Mouse (Mus musculus) liver, embryonic 12.5 days (tissue): ENCODE measurements around the gene Rab27a. TPM values are rescaled to one million over a fixed set of nuclear protein-coding genes. Genes with fewer than 3 reads are reported as not detected.
"Not testable (repeated sequence)": the region's sequence is repeated elsewhere in the genome, so short reads cannot be mapped to it uniquely, and the experiment has no call there.

Source experiments
- ATAC-seq: fragments of 200-750 bp; cut with Nextera tagmentation; 2 replicates; pipeline ENCODE4 v1.8.0; 2017; ENCODE audit warnings: moderate number of reproducible peaks, mild to moderate bottlenecking, moderate library complexity
- H3K27ac ChIP-seq: fragments of 300-500 bp; sonication (generic); 2 replicates; pipeline ENCODE4 v1.5.1; 2016; ENCODE audit warnings: mild to moderate bottlenecking
- H3K27me3 ChIP-seq: fragments of 300-500 bp; sonication (generic); replicated peaks from 2 replicates; pipeline ENCODE4 v1.6.1; 2016; ENCODE audit warnings: mild to moderate bottlenecking, moderate library complexity
- H3K36me3 ChIP-seq: fragments of 300-500 bp; sonication (generic); 2 replicates; pipeline ENCODE4 v1.6.1; 2016; ENCODE audit warnings: mild to moderate bottlenecking, moderate library complexity
- H3K4me1 ChIP-seq: fragments of 300-500 bp; sonication (generic); 2 replicates; pipeline ENCODE4 v1.6.1; 2016
- H3K4me2 ChIP-seq: fragments of 300-500 bp; sonication (generic); 2 replicates; pipeline ENCODE4 v1.6.1; 2016; ENCODE audit warnings: mild to moderate bottlenecking, moderate library complexity
- H3K4me3 ChIP-seq: fragments of 300-500 bp; sonication (generic); 2 replicates; pipeline ENCODE4 v1.5.1; 2016; ENCODE audit warnings: mild to moderate bottlenecking, moderate library complexity
- H3K9ac ChIP-seq: fragments of 300-500 bp; sonication (generic); 2 replicates; pipeline ENCODE4 v1.6.1; 2016; ENCODE audit warnings: mild to moderate bottlenecking, moderate library complexity
- H3K9me3 ChIP-seq: fragments of 300-500 bp; sonication (generic); replicated peaks from 2 replicates; pipeline ENCODE4 v1.6.1; 2016; ENCODE audit warnings: mild to moderate bottlenecking, moderate library complexity
- WGBS: fragments of 180-500 bp; shearing (Covaris S2); methylation state at CpG from one replicate; pipeline ENCODE4 v1.1.7; 2016; ENCODE audit not compliant: insufficient replicate concordance; 5-methylcytosine and 5-hydroxymethylcytosine counted together
- polyA plus RNA-seq: library from polyadenylated mRNA; unstranded; fragments of >200 nt; fragmentation: Nextera tagmentation; extraction: Ambion mirVana; gene quantifications from 2 replicates; pipeline ENCODE4 v1.2.1, GENCODE M21; 2016

The Rab27a gene
- polyA plus RNA-seq, 1 experiment from 2014 or later: 4.8 TPM

GRCm38 (mm10) chr9:73102181-73102580, 57.5 kb downstream of the Rab27a start, which contains the start of gene Gm20509:
Gm20509 (plus strand) TSS chr9:73102470.
- Histone ChIP-seq H3K36me3 (no peaks in the 10 kb centered on the region), H3K27me3 (peaks cover 48% of the 10 kb centered on the region), H3K4me3 (peak within 1 kb of the TSS; percentile 45), H3K4me1 (peaks cover 11% of the 10 kb centered on the region), H3K9me3 (no peaks in the 10 kb centered on the region), H3K9ac (peak within 1 kb of the TSS; percentile 29; the same call in 1 of the 2 replicates), H3K4me2 (peak within 1 kb of the TSS; percentile 74), H3K27ac (no peak within 1 kb of the TSS)
- WGBS: 78% methylated on average over 4 of the region's 4 CpGs
- ATAC-seq: no peak

GRCm38 (mm10) chr9:73103159-73103879, 58.7 kb downstream of the Rab27a start:
- H3K36me3 ChIP-seq: no peaks in the 10 kb centered on the region
- peak; percentile 24; the same call in 1 of the 2 replicates for ATAC-seq
- peak overlapping the region; percentile 29; the same call in 1 of the 2 replicates for H3K9ac ChIP-seq
- H3K9me3 ChIP-seq: no peaks in the 10 kb centered on the region
- WGBS: 7% methylated on average over 60 of the region's 60 CpGs
- H3K4me3 ChIP-seq: peak overlapping the region; percentile 45
- no peak overlapping the region for H3K27ac ChIP-seq
- peaks cover 48% of the 10 kb centered on the region for H3K27me3 ChIP-seq
- peak overlapping the region; percentile 74 for H3K4me2 ChIP-seq
- H3K4me1 ChIP-seq: peaks cover 11% of the 10 kb centered on the region

GRCm38 (mm10) chr9:73103880-73104198, 59.2 kb downstream of the Rab27a start:
- no peak overlapping the region for H3K27ac ChIP-seq
- H3K9me3 ChIP-seq: no peaks in the 10 kb centered on the region
- peak overlapping the region; percentile 45 for H3K4me3 ChIP-seq
- 44% methylated on average over 5 of the region's 5 CpGs for WGBS
- H3K9ac ChIP-seq: peak overlapping the region; percentile 29; the same call in 1 of the 2 replicates
- H3K27me3 ChIP-seq: peaks cover 48% of the 10 kb centered on the region
- peaks cover 11% of the 10 kb centered on the region for H3K4me1 ChIP-seq
- H3K36me3 ChIP-seq: no peaks in the 10 kb centered on the region
- ATAC-seq: no peak
- H3K4me2 ChIP-seq: peak overlapping the region; percentile 74

GRCm38 (mm10) chr9:73105141-73105540, 60.5 kb downstream of the Rab27a start:
- H3K36me3 ChIP-seq: no peaks in the 10 kb centered on the region
- ATAC-seq: no peak
- no peak overlapping the region for H3K4me3 ChIP-seq
- no peak overlapping the region for H3K27ac ChIP-seq
- peaks cover 48% of the 10 kb centered on the region for H3K27me3 ChIP-seq
- H3K4me2 ChIP-seq: no peak overlapping the region
- no peak overlapping the region for H3K9ac ChIP-seq
- WGBS: 38% methylated on average over 1 of the region's 1 CpGs
- H3K4me1 ChIP-seq: peaks cover 11% of the 10 kb centered on the region
- H3K9me3 ChIP-seq: no peaks in the 10 kb centered on the region

GRCm38 (mm10) chr9:73105771-73106170, 61.1 kb downstream of the Rab27a start:
- peaks cover 11% of the 10 kb centered on the region for H3K4me1 ChIP-seq
- H3K9me3 ChIP-seq: no peaks in the 10 kb centered on the region
- H3K4me3 ChIP-seq: no peak overlapping the region
- no peaks in the 10 kb centered on the region for H3K36me3 ChIP-seq
- no peak overlapping the region for H3K27ac ChIP-seq
- ATAC-seq: no peak
- H3K9ac ChIP-seq: no peak overlapping the region
- H3K4me2 ChIP-seq: no peak overlapping the region
- peaks cover 48% of the 10 kb centered on the region for H3K27me3 ChIP-seq

GRCm38 (mm10) chr9:73112919-73113906, 68.6 kb downstream of the Rab27a start, which contains the start of gene Rsl24d1:
Rsl24d1 (plus strand) TSS chr9:73113426.
- peaks cover 28% of the 10 kb centered on the region for H3K4me1 ChIP-seq
- 1% methylated on average over 64 of the region's 64 CpGs for WGBS
- peaks cover 31% of the 10 kb centered on the region for H3K36me3 ChIP-seq
- H3K27ac ChIP-seq: peak within 1 kb of the TSS; percentile 78
- H3K4me3 ChIP-seq: peak within 1 kb of the TSS; percentile 94
- peak within 1 kb of the TSS; percentile 81 for H3K9ac ChIP-seq
- ATAC-seq: peak; percentile 94
- no peaks in the 10 kb centered on the region for H3K9me3 ChIP-seq
- H3K4me2 ChIP-seq: peak within 1 kb of the TSS; percentile 71
- H3K27me3 ChIP-seq: no peaks in the 10 kb centered on the region

- not testable (repeated sequence) for ATAC-seq
- WGBS: 77% methylated on average over 5 of the region's 6 CpGs
- H3K36me3 ChIP-seq: peaks cover 63% of the 10 kb centered on the region
Measured at GRCm38 (mm10) chr9:73116704-73117103, 72.0 kb downstream of the Rab27a start.

GRCm38 (mm10) chr9:73118012-73118411, 73.4 kb downstream of the Rab27a start:
- Histone ChIP-seq H3K9ac (no peak overlapping the region), H3K36me3 (peaks cover 73% of the 10 kb centered on the region), H3K9me3 (no peaks in the 10 kb centered on the region), H3K4me3 (no peak overlapping the region), H3K4me2 (no peak overlapping the region), H3K27ac (no peak overlapping the region), H3K4me1 (peaks cover 20% of the 10 kb centered on the region), H3K27me3 (no peaks in the 10 kb centered on the region)
- ATAC-seq: no peak
- WGBS: 79% methylated on average over 4 of the region's 4 CpGs

More at GRCm38 (mm10) chr9:73116704-73117103, 72.0 kb downstream of the Rab27a start:
- peaks cover 28% of the 10 kb centered on the region for H3K4me1 ChIP-seq
- H3K9ac ChIP-seq, H3K4me2 ChIP-seq, H3K9me3 ChIP-seq, H3K27ac ChIP-seq, H3K27me3 ChIP-seq, H3K4me3 ChIP-seq: not testable (repeated sequence)

- 75% methylated on average over 8 of the region's 8 CpGs for WGBS
Measured at GRCm38 (mm10) chr9:73121735-73122134, 77.1 kb downstream of the Rab27a start.

GRCm38 (mm10) chr9:73125043-73125570, 80.5 kb downstream of the Rab27a start:
- no peak overlapping the region for H3K27ac ChIP-seq
- H3K27me3 ChIP-seq: no peaks in the 10 kb centered on the region
- H3K9me3 ChIP-seq: no peaks in the 10 kb centered on the region
- H3K4me1 ChIP-seq: peaks cover 7% of the 10 kb centered on the region; the same call in 1 of the 2 replicates
- no peak overlapping the region for H3K4me3 ChIP-seq
- peaks cover 96% of the 10 kb centered on the region for H3K36me3 ChIP-seq
- peak; percentile 55; the same call in 1 of the 2 replicates for ATAC-seq
- no peak overlapping the region for H3K9ac ChIP-seq
- WGBS: 57% methylated on average over 8 of the region's 8 CpGs
- H3K4me2 ChIP-seq: no peak overlapping the region

More at GRCm38 (mm10) chr9:73121735-73122134, 77.1 kb downstream of the Rab27a start:
- Histone ChIP-seq H3K9me3 (no peaks in the 10 kb centered on the region), H3K36me3 (peaks cover 91% of the 10 kb centered on the region), H3K27me3 (no peaks in the 10 kb centered on the region), H3K4me1 (peaks cover 7% of the 10 kb centered on the region; the same call in 1 of the 2 replicates), H3K4me2 (no peak overlapping the region), H3K27ac (no peak overlapping the region), H3K9ac (no peak overlapping the region), H3K4me3 (no peak overlapping the region)
- no peak for ATAC-seq

GRCm38 (mm10) chr9:73127457-73127856, 82.8 kb downstream of the Rab27a start:
- peaks cover 76% of the 10 kb centered on the region for H3K36me3 ChIP-seq
- peaks cover 7% of the 10 kb centered on the region; the same call in 1 of the 2 replicates for H3K4me1 ChIP-seq
- no peaks in the 10 kb centered on the region for H3K27me3 ChIP-seq
- H3K9me3 ChIP-seq: no peaks in the 10 kb centered on the region
- no peak overlapping the region for H3K4me2 ChIP-seq
- no peak for ATAC-seq
- 57% methylated on average over 2 of the region's 2 CpGs for WGBS
- no peak overlapping the region for H3K4me3 ChIP-seq
- no peak overlapping the region for H3K27ac ChIP-seq
- no peak overlapping the region for H3K9ac ChIP-seq
